Mouse (Mus musculus): ENCODE data around the gene Mavs.

GRCm38 (mm10) chr2:131196606-131197316 lies 37.1 kb upstream of the Mavs start:
- TF ChIP-seq POLR2A (IDR thresholded peaks at IDR 0.05; ENCODE audit: borderline replicate concordance, insufficient read depth, low read length) (no peak), CTCF (IDR thresholded peaks at IDR 0.05; ENCODE audit: borderline replicate concordance, insufficient read depth, low read depth, low read length) (no peak)

Data from cerebellum, adult 2 months (tissue).